Mouse (Mus musculus) T-helper 2 cell (primary cell): ENCODE measurements around the gene Gse1.

Experiments
- in situ Hi-C: fragments of 300-600 bp; cut with MboI, MseI; formaldehyde crosslinking; loops from one replicate; pipeline ENCODE4 v1.15.1; 2025; ENCODE audit warnings: high pct_unique_total_duplicates

The Gse1 gene

DNA sequence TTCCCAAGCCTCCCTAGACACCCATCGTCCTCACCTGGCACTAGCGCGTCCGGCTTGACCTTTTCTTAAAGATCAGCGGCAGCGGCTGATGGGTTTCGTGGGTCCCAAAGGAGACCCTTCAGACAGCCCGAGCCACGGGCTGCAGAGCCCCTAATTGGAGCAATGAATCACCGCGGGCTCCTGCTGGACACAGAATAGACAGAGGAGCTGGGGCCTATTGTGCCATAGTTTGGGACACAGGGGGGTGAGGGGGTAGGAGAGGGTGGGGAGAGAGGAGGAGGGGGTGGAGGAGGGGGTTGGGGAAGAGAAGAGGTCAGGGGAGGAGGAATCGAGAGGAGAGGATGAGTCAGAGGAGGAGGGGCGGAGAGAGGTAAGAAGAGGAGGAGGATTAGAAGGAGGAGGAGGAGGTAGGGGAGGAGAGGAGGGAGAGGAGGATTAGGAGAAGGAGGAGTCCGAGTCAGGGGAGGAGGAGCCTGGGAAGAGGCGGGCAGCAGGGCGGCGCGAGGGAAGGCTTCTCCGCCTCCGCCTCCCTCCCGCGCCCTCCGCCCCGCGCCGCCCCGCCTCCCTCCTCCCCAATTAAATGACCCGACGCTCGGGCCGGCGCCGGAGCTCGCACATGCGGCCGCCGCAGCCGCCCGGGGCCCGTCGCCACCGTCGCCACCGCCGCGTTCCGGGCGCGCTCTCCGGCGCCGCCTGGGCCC, at the start of gene Gse1:
Gse1 (plus strand) TSS at position 566 of the 701 bp plus-strand sequence.
- in situ Hi-C loops, result no loop called here

DNA sequence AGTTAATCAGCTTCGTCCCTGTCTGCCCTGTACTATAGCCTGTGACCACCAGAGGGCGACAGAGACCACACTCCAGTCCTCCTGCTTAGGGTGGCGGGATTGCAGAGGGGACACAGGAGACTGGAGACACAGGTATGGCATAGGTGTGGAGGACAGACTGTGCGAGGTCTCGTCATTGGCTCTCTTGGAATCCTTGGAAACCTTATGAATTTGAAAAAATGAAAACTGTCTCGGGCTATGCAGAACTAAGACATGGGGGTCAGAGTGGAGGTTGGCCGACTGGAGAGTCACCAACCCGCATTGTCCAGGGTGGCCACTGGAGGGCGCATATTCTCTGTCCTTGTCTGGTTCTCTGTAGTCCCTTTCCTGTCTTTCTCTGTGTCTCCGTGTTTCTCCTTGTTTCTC, 49.2 kb upstream of the Gse1 start:
- in situ Hi-C loops, result loop anchor here (5.0 to 10.0 kb wide), 2 partner anchors 98 to 146 kb away; no protein-coding TSS in a partner anchor

DNA sequence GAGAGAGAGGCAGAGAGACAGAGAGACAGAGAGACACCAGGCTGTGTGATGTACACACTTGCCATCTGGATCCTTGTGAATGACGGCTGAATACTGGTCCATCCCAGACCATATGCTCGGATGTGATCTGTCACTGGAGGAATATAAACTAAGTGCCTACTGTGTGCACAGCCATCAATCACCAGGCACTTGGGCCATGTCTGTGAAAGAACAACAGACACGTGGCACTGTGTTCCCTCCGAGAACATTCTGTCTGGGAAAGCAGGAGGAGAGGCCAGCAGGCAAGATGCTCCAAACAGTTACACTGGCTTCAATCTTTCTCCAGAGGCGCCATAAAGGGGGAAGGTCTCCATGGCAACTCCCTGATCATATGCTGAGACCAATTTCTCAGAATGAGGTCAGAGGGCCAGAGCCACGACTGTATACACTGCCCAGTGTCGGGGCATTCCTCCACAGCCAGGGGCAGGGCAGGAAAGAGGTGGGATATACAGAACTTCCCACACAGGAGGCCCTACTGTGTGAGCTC, 47.7 kb upstream of the Gse1 start:
- in situ Hi-C loops, result loop anchor here (5.0 kb wide), 1 partner anchor 52 kb away; no protein-coding TSS in a partner anchor

DNA sequence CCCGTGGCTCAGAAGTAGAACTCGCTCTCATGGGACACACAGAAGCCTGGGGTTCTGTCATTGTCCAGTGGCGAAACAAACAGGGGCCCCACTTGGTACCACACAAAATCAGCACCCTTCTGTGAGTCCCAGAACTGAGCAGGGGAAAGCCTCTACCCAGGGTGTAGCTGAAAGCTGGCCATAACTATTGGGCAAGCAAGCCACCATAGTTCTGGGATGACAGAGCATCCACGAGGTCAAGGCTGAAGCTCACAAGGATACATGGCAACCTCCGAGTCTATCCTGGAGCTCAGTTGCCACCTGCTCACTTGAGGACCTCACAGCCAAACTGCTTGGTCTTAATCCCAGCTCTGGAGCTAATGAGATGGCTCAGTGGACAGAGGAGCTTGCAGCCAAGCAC, 47.0 kb upstream of the Gse1 start:
- in situ Hi-C loops, result loop anchor here (5.0 kb wide), 1 partner anchor 51 kb away; no protein-coding TSS in a partner anchor

DNA sequence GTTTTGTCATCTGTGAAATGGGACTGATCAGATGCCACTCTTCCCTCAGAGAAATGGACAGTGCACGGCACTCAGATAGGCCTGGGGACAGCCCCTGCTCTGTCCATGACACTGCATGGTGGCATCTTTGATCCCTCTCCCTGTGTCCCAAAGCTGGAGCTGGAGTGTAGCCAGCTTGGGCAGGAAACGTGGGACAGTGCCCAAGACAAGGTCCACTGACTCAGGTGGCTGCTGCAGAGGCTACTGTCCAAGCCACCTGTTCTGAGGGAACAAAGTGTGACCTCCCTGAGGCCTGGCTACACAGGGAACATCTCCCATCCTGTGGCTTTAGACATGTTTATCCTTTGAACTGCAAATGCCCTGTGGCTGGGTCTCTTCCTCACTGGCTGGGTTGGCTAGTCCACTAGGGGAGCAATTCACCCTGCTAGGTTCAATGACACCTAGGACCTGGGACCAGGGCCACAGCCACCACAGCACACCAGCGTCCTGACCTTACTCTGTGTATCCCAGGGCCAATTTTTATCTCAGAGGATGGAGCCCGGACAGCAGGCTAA, 46.3 kb upstream of the Gse1 start:
- in situ Hi-C loops, result loop anchor here (5.0 kb wide), 1 partner anchor 50 kb away; no protein-coding TSS in a partner anchor

DNA sequence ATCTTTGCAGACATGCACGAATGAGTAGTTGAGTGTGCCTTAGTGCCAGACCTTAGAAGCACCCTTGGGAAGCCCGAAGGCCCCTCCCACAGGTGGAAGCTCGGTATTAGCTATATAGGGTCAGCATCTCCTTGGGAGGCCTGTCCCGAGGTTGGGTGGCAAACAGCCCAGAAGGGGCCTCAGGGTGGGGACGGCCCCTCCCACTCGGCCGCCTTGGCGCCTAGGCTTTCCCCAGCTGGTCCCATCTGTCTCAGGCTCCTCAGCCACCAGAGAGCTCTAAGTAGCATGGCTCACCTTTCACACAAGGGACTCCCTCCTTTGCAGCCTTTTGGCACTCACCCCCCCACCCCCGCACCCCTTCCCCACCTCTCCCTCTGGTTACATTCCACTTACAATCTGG, 43.9 kb upstream of the Gse1 start:
- in situ Hi-C loops, result loop anchor here (5.0 kb wide), 1 partner anchor 48 kb away; no protein-coding TSS in a partner anchor

DNA sequence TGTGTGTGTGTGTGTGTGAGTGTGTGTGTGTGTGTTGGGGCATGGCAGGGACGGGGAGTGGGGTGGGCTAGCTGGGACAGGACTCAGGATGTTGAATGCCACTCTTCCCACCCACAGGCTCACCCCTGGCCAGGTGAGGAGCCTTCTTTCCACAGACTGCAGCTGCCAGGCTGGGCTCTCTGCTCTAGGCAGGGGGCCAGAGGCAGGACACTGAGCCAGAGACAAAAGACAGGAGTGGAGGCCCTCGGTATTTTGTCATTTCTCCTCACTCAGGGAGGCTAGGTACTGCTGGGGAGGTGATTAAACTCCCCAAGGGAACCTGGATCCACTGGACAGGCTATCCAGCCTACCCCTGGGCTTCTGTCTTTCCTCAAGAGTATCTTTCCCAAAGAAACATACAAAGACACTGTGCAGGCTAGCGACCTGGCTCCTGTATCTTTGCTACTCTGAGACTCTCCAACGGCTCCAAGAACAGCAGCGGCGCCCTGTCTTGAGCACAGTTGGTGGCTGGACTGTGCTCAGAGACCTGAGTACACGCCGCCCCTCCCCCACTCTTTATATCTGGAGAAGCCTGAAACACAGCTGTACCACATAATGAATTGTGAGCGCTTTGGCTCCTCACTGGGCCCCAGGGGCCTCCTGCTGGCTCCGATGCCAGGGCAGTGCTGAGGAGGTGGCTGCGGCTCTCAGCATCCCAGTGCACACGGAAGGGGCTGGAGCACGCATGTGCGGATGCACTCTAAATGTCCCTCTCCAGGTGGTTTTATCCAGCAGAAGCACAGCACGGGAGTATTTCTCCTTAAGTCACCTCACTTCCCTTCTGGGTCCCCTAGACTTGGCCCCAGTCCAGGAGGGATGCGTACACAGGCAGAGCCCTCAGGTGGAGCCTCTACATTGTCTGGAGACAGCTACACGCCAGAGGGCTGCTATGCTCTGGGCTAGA, 43.1 kb upstream of the Gse1 start:
- in situ Hi-C loops, result loop anchor here (5.0 kb wide), 1 partner anchor 47 kb away; no protein-coding TSS in a partner anchor

DNA sequence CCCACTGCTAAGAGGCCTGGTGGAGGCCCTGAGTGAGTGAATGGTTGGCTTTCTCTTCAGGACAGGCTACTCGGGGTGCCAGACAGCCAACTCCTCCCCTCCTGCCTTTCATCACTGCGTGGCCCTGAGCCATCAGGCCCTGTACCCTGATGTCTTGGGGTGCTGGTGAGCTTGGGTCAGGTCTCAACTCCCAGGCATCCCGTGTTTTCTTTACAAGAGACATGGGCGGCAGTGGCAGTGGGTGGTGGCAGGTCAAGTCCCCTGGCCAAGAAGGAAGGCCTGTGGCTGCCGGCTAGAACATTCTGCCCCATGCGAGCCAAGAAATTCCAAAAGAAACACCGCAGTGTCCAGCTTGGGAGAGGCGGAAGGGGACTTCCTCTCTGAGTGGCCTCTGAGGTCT, 41.8 kb upstream of the Gse1 start:
- in situ Hi-C loops, result no loop called here

DNA sequence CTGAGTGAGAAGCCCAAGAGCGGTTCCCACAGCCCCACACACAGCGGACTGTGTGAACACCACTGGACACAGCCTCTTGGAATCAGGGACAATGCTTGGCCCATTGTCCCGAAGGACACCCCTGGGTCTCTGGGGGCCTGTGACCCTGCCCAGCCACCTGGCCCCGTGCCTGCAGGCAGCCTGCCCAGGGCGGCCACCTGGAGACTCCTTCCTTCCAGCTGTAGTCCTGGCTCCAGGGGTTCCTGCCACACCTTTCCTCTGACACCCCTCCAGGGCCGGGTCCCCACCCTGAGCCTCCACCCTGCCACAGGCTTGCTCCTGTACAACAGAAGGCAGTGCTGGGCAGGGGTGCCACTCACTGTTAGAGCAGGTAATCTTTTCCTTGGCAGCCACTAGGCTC, 39.7 kb upstream of the Gse1 start:
- in situ Hi-C loops, result no loop called here

DNA sequence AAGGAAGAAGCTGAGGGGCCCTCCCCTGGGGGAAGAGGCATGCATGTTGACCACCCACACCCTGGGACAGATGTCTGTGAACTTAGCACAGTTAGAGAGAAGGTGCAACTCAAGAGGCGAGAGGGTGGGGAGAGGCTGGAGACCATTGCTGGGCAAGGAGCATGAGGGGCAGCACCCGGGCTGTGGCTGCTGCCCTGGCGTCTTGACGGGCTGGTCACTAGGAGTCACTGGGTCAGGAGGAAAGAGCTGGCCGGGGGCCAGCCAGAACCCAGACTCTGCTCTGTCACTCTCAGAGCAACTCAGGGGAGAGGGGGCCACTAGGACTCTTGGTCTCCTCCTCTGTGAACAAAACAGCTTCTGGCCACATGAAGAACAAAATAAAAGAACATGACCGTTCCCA, 38.8 kb upstream of the Gse1 start:
- in situ Hi-C loops, result no loop called here

DNA sequence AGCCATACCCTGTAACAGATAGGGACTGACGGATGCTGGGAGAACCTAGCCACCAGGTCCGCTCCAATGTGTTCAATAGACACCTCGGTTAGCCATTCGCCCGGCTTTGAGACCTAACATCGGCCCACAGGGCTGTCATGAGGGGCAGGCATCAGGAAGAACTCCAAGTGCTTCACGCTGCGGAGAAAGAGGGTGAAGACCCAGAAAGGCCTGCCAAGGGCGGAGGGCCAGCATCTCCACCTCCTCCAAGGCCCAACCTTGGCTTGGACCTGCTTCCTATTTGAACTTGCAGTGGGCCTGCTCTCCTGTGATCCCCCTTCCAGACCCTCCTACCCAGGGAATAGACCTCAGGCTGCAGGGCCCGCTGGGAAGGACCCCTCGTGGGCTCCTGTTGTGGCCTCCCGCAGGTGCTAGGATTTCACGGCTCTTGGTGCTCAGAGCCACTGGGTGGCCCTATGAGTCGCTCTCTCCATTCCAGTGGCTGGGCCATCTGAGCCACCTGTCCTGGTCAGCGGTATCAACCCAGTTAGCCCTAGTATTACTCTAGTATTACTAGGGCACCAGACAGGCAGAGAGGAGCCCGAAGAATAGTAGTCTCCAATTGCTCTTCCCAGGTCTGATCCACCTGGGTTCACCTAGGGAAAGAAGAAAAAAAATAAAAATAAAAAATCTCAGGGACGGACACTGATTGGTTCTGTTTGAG, 38.0 kb upstream of the Gse1 start:
- in situ Hi-C loops, result no loop called here

DNA sequence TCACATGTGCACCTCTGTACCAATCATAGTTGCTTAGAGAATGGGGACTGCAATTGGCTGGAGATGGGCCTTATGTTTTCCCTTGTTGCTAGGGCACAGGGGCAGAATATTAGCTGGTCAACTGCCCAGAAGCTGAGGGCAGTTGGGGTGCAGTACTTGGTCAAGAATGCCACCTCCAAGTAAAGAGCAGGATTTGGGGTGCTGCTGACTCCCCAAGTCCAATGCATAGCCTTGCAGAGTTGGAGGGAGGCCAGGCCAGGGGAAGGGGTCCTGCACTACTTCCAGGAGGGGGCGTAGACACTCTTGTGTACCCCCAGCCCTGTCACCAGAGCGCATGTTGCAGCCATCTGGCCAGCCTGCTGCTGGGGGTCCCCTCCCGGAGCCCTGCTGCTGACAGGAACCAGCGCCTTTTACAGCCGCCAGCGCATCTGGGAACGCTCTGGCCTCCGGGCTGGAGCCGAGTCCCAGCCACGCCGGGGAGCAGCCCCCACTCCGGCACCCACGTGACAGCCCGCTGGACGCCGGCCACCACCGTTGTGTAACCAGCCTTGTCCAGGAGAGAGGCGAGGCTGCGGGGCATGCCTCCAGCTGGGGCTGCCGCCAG, 37.3 kb upstream of the Gse1 start:
- in situ Hi-C loops, result no loop called here

DNA sequence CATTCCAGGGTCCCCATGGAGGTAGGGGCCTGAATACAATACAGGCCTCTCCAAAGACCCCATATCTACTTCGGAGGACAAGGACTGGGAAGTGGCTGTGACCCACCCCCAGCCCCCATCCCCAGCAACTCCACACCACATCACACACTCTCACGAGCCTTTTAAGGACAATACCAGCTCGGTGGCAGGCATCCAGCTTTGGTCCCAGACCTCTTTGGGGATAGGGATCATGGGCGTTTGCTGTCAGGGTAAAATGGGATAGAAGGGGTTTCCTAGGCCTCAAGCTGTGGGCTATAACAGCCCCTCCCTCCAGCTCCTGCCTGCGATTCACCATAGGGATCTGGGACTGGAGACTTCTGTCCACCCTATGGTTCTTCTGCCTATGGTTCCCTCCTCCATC, 36.6 kb upstream of the Gse1 start:
- in situ Hi-C loops, result no loop called here

DNA sequence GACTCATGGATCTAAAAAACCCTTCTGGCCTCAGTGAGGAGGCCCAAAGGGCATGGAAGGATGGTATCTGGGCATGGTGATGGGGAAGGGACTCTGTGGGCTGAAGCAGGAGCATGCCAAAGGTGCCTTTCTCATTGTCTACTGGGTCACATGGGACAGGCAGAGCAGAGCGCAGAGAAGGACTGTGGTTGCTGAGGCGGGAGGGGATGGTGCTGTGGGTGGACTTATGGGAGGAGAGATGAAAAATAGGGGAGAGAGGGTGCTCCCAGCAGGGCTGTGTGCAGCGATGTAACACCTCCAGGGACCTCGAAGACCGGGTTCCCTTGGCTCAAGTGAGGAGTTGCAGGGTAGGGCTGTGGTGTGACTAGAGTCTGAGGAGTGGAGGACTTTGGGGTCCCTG, 36.1 kb upstream of the Gse1 start:
- in situ Hi-C loops, result no loop called here

DNA sequence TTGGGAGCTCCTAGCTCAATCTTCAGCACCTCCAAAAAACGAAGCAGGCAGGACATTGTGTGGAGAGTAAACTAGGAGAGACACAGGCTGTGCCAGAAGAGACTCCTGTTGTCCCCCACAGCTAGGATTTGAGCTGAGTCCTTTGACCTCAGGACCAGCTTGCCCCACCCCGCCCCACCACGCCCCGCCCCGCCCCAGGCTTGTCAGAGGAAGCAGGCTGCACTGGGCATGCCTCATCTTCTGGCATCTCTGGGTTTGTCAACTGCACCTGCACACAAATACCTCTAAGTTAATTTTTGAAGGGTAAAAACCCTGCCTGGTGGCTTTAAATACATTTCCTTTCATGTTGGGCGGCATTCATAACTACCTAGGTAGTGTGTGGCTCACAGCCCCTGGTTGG, 26.9 kb upstream of the Gse1 start:
- in situ Hi-C loops, result no loop called here

DNA sequence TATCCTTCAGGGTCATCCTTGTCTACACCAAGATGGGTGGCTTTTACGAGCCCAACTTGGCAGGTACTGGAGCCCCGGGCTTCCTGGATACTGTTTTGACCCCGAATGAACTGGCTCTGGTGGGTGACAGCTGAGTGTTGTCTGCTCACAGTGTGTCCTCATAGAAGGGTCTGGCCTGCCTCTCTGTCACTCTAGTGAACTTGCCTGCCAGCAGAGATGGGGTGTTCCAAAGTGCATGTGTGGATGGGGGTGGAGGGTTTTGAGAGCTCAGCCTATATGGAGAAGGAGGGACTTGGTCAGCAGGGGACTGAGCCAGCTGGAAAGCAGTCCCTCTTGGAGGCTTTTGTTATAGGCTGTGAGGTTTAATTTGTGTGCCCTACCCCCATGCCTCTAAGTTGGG, 25.7 kb upstream of the Gse1 start:
- in situ Hi-C loops, result no loop called here

DNA sequence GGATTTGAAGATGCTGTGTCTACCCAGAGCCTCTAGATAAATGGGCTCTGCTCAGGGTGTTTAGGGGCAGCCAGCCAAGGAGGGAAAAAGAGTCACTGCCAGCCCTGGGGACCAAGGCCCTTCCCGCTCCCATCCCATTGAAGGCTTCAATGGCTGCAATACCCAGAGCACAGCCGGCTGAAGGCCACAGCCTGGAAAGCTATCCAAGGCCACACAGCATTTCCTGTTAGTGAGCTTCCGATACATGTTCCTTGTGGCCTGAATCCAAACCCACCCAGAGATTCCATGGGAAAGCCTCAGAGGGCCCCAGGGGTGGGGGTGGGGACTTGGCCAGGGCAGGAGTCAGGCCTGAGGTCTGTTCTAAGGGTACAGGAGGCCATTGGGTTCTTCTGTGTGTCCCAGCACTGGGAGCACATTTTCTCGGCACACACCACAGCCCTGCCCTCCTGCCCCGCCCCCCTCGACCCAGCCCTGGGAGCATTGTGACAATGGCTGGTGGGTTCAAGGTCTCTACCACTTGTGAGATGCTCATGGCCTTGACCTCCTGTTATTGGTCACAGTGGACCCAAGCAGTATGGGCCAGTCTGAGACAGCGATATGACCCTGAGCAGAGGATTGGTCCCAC, 23.4 kb upstream of the Gse1 start:
- in situ Hi-C loops, result no loop called here

DNA sequence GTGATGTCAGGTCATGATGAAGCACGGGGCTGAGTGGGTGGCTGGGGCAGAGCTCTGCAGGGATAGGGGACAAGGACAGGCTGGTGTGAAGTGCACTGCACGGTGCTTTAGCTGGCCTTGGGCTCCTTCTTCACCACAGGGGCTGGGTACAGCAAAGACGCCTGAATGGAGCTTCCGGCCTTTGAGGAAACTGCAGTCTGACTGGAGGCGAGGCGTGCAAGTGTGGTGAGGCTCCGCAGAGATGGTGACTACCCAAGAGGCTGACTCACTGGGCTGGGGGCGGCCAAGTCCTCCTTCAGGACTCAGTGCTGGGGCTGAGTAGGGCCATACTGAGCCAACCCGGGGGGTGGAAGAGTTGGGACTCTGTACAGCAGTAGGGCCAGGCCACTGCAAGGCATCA, 22.3 kb upstream of the Gse1 start:
- in situ Hi-C loops, result no loop called here

DNA sequence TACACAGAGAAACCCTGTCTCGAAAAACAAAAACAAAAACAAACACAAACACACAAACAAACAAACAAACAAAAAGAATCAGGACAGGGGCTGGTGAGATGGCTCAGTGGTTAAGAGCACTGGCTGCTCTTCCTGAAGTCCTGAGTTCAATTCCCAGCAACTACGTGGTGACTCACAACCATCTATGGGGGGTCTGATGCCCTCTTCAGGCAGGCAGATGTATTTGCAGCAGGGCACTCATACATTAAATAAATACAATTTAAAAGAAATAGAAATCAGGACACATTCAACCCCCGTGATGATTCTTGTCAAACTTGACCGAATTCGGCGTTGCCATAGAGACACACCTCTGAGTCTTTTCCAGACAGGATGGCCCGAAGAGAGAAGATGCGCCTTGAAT, 20.9 kb upstream of the Gse1 start:
- in situ Hi-C loops, result no loop called here

DNA sequence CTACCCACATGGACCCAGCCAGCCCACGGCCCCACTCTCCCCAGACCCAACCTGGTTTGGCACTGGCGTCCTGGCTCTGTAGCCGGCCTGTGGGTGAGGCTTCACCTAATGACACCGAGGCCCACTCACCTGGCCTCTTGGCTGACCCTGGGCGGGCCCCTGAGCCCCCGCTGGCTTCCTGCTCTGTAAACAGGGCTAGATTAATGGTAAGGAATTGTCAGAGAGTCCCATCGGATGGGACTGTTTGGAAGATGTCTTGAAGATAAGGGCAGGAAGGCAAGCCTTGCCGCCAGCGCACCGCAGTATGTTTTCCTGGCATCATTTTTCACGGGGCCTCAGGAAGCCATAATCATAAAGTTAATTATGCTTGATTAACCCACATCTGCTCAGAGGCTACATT, 20.1 kb upstream of the Gse1 start:
- in situ Hi-C loops, result no loop called here

DNA sequence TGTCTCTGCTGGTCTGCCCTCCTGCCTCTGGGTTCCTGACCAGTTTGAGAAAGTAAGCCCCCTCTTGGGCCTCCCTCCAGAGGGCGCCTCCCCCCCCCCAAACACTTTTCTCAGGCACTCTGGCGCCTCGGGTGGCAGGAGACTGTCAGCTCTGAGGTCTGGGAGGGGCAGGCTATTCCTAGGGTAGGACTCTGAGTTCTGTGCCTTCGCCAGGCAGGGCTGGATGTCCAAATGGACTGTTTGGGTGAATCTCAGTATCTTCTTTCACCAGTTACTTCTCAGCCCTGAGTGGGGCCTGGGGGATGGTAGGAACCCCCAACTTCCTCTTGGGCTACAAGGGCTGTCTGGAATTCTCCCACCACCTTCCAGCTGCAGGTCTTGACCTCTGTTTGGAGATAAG, 16.9 kb upstream of the Gse1 start:
- in situ Hi-C loops, result no loop called here
